Mouse (Mus musculus): Measurements from ENCODE around the gene Spin2-ps6.
"Not testable (repeated sequence)": the region's sequence is repeated elsewhere in the genome, so short reads cannot be mapped to it uniquely, and the experiment has no call there.

The Spin2-ps6 gene

GRCm38 (mm10) chrX:33234569-33234968 is at the start of gene Spin2-ps6:
Gene Spin2-ps6 (plus strand): TSS chrX:33234869.
- not testable (repeated sequence) for DNase-seq

Data from lung, postnatal 36 days (tissue).